Mouse (Mus musculus): ENCODE data around the gene Tuba1a. TPM values are rescaled to one million over a fixed set of nuclear protein-coding genes. Genes with fewer than 3 reads are reported as not detected.

Tuba1a gene
- 17,735 and 17,910 TPM in 2 replicates for polyA plus RNA-seq (2015; fragmentation: Nextera tagmentation; extraction: Ambion mirVana)

DNA sequence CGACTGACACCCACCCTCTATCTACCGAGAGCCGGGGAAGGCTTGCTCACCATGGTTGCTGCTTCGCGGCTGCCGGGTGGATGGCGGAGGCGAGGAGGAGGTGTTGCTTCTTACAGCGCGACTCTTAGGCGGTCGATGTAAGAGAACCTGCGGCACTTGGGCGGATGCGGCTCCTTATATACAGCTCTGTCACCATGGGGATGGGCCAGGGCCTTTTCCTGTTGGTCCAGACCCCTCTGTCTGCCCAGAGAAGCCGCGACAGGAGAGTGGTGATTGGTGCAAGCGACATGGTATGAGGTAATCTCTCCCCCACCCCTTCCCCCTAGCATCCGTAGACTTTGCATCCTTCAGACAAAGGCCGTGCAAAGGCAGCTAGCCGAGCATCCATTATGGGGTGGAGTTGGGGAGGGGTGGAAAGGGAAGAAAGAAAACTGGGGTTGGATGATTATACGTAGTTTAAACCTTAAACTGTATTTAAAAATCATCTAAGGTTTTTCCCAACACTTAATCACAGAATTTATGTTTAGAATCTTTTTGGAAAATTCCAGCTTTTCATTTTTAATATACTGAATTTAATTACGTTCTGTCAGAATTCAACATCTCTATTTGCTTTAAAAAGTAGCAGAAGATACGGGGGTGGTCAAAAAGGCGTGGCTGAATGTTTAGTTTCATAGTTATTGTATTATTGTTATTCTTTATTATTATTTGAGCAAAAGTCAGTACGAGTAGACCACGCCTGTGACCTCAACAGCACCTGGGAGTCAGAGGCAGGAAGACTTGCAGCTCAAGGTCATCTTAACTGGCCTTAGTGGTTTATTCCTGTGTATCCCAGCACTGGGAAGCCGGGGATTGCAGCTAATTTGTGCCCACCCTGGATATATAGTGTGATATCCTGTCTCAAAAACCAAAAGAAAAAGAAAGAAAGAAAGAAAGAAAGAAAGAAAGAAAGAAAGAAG lies at the start of gene Tuba1a, which contains the start of gene Gm49450:
TSS of gene Tuba1a (minus strand) at position 303 of the 956 bp plus-strand sequence.
TSS of gene Gm49450 (minus strand) at position 151 of the 956 bp plus-strand sequence.
- Histone ChIP-seq H3K27me3 (ENCODE audit: control insufficient read depth, insufficient read depth, low read depth, low read length) (no peaks in the 10 kb centered on the region), H3K4me1 (ENCODE audit: control insufficient read depth, insufficient read depth, low read length) (peaks cover 9% of the 10 kb centered on the region), H3K9me3 (replicated peaks; ENCODE audit: control insufficient read depth, low read length, poor library complexity, severe bottlenecking) (no peaks in the 10 kb centered on the region), H3K4me2 (ENCODE audit: low read length) (peak within 1 kb of the TSS; percentile 62), H3K27ac (ENCODE audit: low read length) (peak within 1 kb of the TSS; percentile 100), H3K36me3 (ENCODE audit: control insufficient read depth, insufficient read depth, low read length) (peaks cover 3% of the 10 kb centered on the region; the same call in 1 of the 2 replicates), H3K9ac (ENCODE audit: low read depth, low read length) (peak within 1 kb of the TSS; percentile 100), H3K4me3 (ENCODE audit: low read depth, low read length) (peak within 1 kb of the TSS; percentile 94)
- WGBS = under 1% methylated on average over 28 of the region's 28 CpGs
- peak; percentile 98 for ATAC-seq

DNA sequence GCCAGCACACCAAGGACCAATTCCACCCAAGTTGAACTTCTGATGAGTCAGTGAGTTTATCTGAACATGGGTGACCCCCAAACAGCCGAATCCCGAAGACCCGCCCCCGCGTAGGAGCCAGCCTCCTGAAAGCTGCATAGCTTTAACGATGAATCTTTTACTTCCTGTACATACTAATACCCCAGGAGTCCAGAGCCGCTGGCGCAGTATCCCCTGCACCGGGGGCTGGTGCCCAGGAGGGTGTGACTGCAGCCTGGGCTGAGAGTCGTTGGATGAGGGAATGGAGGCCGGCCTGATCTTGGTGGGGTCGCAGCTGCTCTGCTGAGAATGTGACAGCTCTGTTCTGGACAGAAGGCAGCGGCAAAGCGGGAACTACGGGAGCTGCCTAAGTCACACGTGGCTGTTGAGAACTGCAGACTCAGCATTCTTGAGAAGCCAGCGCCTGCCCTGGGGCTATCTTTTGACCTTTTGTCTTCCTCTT lies 48.0 kb upstream of the Tuba1a start:
- Histone ChIP-seq H3K4me1 (ENCODE audit: control insufficient read depth, insufficient read depth, low read length) (peaks cover 13% of the 10 kb centered on the region), H3K9me3 (replicated peaks; ENCODE audit: control insufficient read depth, low read length, poor library complexity, severe bottlenecking) (no peaks in the 10 kb centered on the region), H3K27ac (ENCODE audit: low read length) (no peak overlapping the region), H3K4me3 (ENCODE audit: low read depth, low read length) (peak overlapping the region; percentile 9; the same call in 1 of the 2 replicates), H3K9ac (ENCODE audit: low read depth, low read length) (peak overlapping the region; percentile 28; the same call in 1 of the 2 replicates), H3K36me3 (ENCODE audit: control insufficient read depth, insufficient read depth, low read length) (no peaks in the 10 kb centered on the region), H3K27me3 (ENCODE audit: control insufficient read depth, insufficient read depth, low read depth, low read length) (no peaks in the 10 kb centered on the region; the same call in 1 of the 2 replicates), H3K4me2 (ENCODE audit: low read length) (peak overlapping the region; percentile 46)
- WGBS = 10% methylated on average over 17 of the region's 17 CpGs
- ATAC-seq = 0 out of 2 replicates have a peak, but pooled peaks have one; percentile 36

DNA sequence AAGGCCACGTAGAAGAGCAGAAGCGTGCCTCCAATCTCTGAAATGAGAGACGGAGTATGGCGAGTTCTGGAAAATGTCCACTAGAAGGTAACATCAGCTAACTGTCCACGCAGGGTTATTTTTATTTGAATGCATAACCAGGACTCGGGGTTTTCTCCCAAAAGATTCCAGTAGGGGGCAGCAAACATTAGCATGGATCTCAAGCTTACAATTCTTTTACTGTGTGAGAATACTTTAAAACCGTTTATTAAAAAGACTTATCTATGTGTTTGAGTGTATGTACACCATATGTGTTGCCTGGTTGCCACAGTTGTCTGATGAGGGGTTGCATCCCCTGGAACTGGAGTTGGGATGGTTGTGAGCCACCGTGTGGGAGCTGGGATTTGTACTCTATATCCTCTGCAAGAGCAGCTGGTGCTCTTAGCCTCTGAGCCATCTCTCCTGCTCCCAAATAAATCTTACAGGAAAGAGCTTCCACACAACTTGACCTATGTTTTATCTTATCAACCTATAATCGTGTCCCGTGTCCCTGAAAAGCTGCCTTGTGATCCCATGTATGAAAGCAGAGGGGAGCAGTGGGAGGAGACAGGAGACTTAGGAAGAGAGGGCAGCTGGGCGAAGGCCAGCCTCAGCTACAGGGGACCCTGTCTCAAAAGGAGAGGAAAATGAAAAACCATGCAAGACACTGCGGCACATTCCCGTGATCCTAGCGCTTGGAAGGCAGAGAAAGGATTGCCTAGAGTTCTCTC lies 47.2 kb upstream of the Tuba1a start:
- 35% methylated on average over 14 of the region's 14 CpGs for WGBS
- Histone ChIP-seq H3K4me3 (ENCODE audit: low read depth, low read length) (no peak overlapping the region), H3K27me3 (ENCODE audit: control insufficient read depth, insufficient read depth, low read depth, low read length) (no peaks in the 10 kb centered on the region; the same call in 1 of the 2 replicates), H3K9me3 (replicated peaks; ENCODE audit: control insufficient read depth, low read length, poor library complexity, severe bottlenecking) (no peaks in the 10 kb centered on the region), H3K36me3 (ENCODE audit: control insufficient read depth, insufficient read depth, low read length) (no peaks in the 10 kb centered on the region), H3K4me2 (ENCODE audit: low read length) (no peak overlapping the region), H3K9ac (ENCODE audit: low read depth, low read length) (no peak overlapping the region), H3K4me1 (ENCODE audit: control insufficient read depth, insufficient read depth, low read length) (peaks cover 13% of the 10 kb centered on the region), H3K27ac (ENCODE audit: low read length) (0 out of 2 replicates have a peak overlapping the region, but pooled peaks have one; percentile 9)
- ATAC-seq = no peak

DNA sequence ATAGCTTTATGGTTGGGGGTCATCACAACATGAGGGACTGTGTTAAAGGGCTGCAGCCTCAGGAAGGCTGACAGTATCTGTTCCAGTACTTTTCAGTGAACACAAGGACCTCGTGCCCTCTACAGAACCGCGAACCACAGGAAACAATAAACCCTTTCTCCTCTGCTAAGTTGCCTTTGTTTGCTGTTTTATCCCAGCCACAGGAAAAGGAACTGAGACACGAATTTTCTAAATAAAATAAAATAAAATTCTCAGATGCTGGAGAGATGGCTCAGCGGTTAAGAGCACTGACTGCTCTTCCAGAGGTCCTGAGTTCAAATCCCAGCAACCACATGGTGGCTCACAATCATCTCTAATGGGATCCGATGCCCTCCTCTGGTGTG lies 45.3 kb upstream of the Tuba1a start:
- H3K4me1 ChIP-seq (ENCODE audit: control insufficient read depth, insufficient read depth, low read length) = peaks cover 13% of the 10 kb centered on the region
- no peaks in the 10 kb centered on the region; the same call in 1 of the 2 replicates for H3K27me3 ChIP-seq (ENCODE audit: control insufficient read depth, insufficient read depth, low read depth, low read length)
- no peak overlapping the region for H3K4me3 ChIP-seq (ENCODE audit: low read depth, low read length)
- 38% methylated on average over 6 of the region's 6 CpGs for WGBS
- no peak overlapping the region for H3K4me2 ChIP-seq (ENCODE audit: low read length)
- no peaks in the 10 kb centered on the region for H3K9me3 ChIP-seq (replicated peaks; ENCODE audit: control insufficient read depth, low read length, poor library complexity, severe bottlenecking)
- H3K27ac ChIP-seq (ENCODE audit: low read length) = no peak overlapping the region
- H3K36me3 ChIP-seq (ENCODE audit: control insufficient read depth, insufficient read depth, low read length) = no peaks in the 10 kb centered on the region
- no peak for ATAC-seq
- H3K9ac ChIP-seq (ENCODE audit: low read depth, low read length) = no peak overlapping the region

DNA sequence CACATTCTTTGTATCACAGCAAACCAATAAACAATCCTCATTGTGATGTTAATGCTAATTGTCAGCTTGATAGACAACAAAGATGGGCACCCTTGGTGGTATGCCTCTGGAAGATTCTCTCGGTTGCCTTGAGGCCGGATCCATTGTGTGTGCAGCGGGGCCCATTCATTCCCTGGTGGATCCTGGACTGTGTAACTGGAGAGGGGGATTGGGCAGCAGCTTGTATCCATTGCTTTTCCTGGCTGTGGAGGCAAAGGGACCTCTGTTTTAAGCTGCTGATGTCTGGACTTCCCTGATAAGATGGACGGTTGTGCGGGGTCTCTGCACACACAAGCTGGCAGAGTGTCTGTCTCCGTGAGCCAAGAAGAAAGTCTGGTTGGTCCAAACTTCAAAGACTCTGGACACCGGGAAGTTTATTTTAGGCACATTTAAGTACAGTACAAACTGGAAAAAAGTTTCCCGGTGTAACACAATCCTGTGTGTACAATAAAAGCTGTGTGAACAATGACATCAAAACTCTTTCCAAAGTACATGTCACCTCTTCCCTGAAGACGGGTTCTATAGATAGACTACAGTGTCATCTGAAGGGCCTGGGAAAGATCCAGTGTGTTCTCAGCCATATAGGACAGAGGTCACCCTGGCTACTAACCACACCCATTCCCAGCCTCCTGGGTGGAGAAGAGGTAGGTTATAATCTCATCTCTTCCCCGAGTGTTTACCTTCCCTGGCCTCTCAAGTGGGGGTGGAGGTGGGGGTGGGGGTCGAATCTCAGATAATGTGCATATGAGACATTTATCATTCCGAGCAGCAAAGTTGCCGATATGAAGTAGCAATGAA lies 44.7 kb upstream of the Tuba1a start:
- Histone ChIP-seq H3K9me3 (replicated peaks; ENCODE audit: control insufficient read depth, low read length, poor library complexity, severe bottlenecking) (no peaks in the 10 kb centered on the region), H3K4me3 (ENCODE audit: low read depth, low read length) (no peak overlapping the region), H3K4me2 (ENCODE audit: low read length) (no peak overlapping the region), H3K27ac (ENCODE audit: low read length) (no peak overlapping the region), H3K36me3 (ENCODE audit: control insufficient read depth, insufficient read depth, low read length) (no peaks in the 10 kb centered on the region), H3K4me1 (ENCODE audit: control insufficient read depth, insufficient read depth, low read length) (peaks cover 13% of the 10 kb centered on the region), H3K27me3 (ENCODE audit: control insufficient read depth, insufficient read depth, low read depth, low read length) (no peaks in the 10 kb centered on the region; the same call in 1 of the 2 replicates), H3K9ac (ENCODE audit: low read depth, low read length) (no peak overlapping the region)
- 49% methylated on average over 13 of the region's 13 CpGs for WGBS
- no peak for ATAC-seq

DNA sequence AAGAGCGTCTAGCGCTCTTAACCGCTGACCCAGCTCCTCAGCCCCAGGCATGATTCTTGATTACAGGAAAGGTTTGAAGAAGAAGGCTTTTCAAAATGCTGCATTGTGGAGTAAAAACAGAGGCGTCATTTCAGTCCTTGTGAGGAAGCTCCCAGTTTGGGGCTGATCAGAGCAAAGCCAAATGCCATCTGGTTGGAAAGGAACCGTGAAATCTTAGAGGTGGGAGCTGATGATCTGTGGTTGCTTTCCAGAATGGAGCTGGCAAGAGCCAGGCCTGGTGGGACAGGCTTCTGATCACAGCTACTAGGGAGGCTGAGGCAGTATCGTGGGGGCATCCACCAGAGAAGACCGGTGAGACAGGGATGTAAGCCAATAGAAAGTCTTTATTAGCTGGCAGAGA lies 43.3 kb upstream of the Tuba1a start:
- peaks cover 14% of the 10 kb centered on the region for H3K4me1 ChIP-seq (ENCODE audit: control insufficient read depth, insufficient read depth, low read length)
- no peaks in the 10 kb centered on the region for H3K36me3 ChIP-seq (ENCODE audit: control insufficient read depth, insufficient read depth, low read length)
- 81% methylated on average over 7 of the region's 7 CpGs for WGBS
- H3K4me3 ChIP-seq (ENCODE audit: low read depth, low read length) = no peak overlapping the region
- ATAC-seq = no peak
- no peaks in the 10 kb centered on the region for H3K9me3 ChIP-seq (replicated peaks; ENCODE audit: control insufficient read depth, low read length, poor library complexity, severe bottlenecking)
- no peak overlapping the region for H3K9ac ChIP-seq (ENCODE audit: low read depth, low read length)
- H3K27ac ChIP-seq (ENCODE audit: low read length) = no peak overlapping the region
- no peak overlapping the region for H3K4me2 ChIP-seq (ENCODE audit: low read length)
- H3K27me3 ChIP-seq (ENCODE audit: control insufficient read depth, insufficient read depth, low read depth, low read length) = no peaks in the 10 kb centered on the region

DNA sequence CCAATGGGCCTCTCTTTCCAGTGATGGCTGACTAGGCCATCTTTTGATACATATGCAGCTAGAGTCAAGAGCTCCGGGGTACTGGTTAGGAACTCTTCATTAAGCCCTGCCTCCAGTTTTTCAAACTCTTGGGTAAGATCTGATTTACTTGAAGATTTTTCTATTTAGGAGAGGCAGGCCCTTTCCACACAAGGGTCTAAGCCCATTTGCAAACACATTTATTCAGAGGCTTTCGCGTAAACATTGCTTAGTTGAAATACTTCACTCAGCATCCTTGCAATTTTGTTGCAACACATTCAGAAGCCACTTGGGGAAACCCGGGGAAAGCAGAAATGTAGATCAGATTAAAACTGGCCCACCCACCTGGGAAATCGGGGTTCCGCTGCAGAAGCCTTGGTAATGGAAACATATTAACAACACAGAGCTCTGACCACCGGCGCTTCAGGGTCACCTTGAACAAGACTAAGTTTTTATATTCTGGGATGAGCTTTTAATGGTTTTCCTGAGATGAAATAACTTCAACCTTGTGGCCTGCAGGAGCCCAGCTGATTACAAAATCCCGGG lies 41.5 kb upstream of the Tuba1a start:
- Histone ChIP-seq H3K9ac (ENCODE audit: low read depth, low read length) (no peak overlapping the region), H3K4me3 (ENCODE audit: low read depth, low read length) (no peak overlapping the region), H3K36me3 (ENCODE audit: control insufficient read depth, insufficient read depth, low read length) (no peaks in the 10 kb centered on the region), H3K27ac (ENCODE audit: low read length) (no peak overlapping the region), H3K9me3 (replicated peaks; ENCODE audit: control insufficient read depth, low read length, poor library complexity, severe bottlenecking) (no peaks in the 10 kb centered on the region), H3K4me1 (ENCODE audit: control insufficient read depth, insufficient read depth, low read length) (peaks cover 22% of the 10 kb centered on the region), H3K27me3 (ENCODE audit: control insufficient read depth, insufficient read depth, low read depth, low read length) (no peaks in the 10 kb centered on the region), H3K4me2 (ENCODE audit: low read length) (no peak overlapping the region)
- WGBS = 77% methylated on average over 9 of the region's 9 CpGs
- no peak for ATAC-seq

DNA sequence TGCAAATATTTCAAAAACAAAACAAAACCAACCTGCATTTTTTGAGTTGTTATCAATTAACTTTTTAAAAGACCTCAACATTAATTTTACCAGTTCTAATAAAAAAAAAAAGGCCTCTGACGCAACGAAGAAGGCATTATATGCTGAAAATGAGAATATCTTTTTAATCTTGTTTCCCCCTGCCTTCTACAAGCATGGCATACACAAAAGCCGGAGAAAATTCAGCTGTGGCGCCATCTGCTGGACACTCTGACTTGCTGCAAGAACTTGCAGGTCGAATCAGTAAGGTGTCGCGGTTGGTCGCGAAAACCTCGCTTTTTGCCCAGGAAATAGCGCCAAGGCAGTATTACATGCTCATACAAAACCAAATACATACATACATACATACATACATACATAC lies 40.4 kb upstream of the Tuba1a start:
- Histone ChIP-seq H3K27me3 (ENCODE audit: control insufficient read depth, insufficient read depth, low read depth, low read length) (no peaks in the 10 kb centered on the region), H3K4me1 (ENCODE audit: control insufficient read depth, insufficient read depth, low read length) (peaks cover 34% of the 10 kb centered on the region), H3K36me3 (ENCODE audit: control insufficient read depth, insufficient read depth, low read length) (no peaks in the 10 kb centered on the region), H3K9me3 (replicated peaks; ENCODE audit: control insufficient read depth, low read length, poor library complexity, severe bottlenecking) (no peaks in the 10 kb centered on the region), H3K9ac (ENCODE audit: low read depth, low read length) (0 out of 2 replicates have a peak overlapping the region, but pooled peaks have one; percentile 82), H3K4me2 (ENCODE audit: low read length) (peak overlapping the region; percentile 93), H3K4me3 (ENCODE audit: low read depth, low read length) (peak overlapping the region; percentile 48; the same call in 1 of the 2 replicates), H3K27ac (ENCODE audit: low read length) (peak overlapping the region; percentile 98)
- no peak for ATAC-seq
- 1% methylated on average over 11 of the region's 11 CpGs for WGBS
